Mouse (Mus musculus) gastrocnemius, adult 8-10 months (tissue): ENCODE measurements at regions not wholly inside any gene's neighbourhood (a gene's known extent, or its start where the extent isn't known, plus 50 kb on each side); places are given as distances from the start of the nearest gene placed in this dataset.
"Not testable (repeated sequence)": the region's sequence is repeated elsewhere in the genome, so short reads cannot be mapped to it uniquely, and the experiment has no call there.

Experiments
- DNase-seq, 2 experiments: peaks; one replicate each; pipeline ENCODE4 v3.0.0; 2022; ENCODE audit warnings: low spot score in 2 of 2

- no peak for DNase-seq
Measured at GRCm38 (mm10) chr17:29430401-29430800, 60.2 kb upstream of the Pim1 start.

GRCm38 (mm10) chr17:29430806-29431205 lies 59.7 kb upstream of the Pim1 start:
- no peak for DNase-seq

- DNase-seq, result no peak
Measured at GRCm38 (mm10) chr17:29431553-29432297, 58.8 kb upstream of the Pim1 start.

- DNase-seq, result no peak
Measured at GRCm38 (mm10) chr17:29432666-29433065, 57.9 kb upstream of the Pim1 start.

GRCm38 (mm10) chr17:29433370-29433769 lies 57.2 kb upstream of the Pim1 start:
- DNase-seq, result no peak

GRCm38 (mm10) chr17:29434074-29434944 lies 56.2 kb upstream of the Pim1 start:
- no peak for DNase-seq

- DNase-seq, result no peak
Measured at GRCm38 (mm10) chr17:29435345-29436006, 55.1 kb upstream of the Pim1 start.

- DNase-seq, result not testable (repeated sequence)
Measured at GRCm38 (mm10) chr17:29436484-29436870, 54.1 kb upstream of the Pim1 start.

- DNase-seq, result peak; percentile 46 to 70
Measured at GRCm38 (mm10) chr17:29436871-29437534, 53.5 kb upstream of the Pim1 start.

GRCm38 (mm10) chr17:29437535-29438324 lies 52.8 kb upstream of the Pim1 start:
- no peak for DNase-seq

- peak; percentile 67 to 78 for DNase-seq
Measured at GRCm38 (mm10) chr17:29438347-29439235, 52.0 kb upstream of the Pim1 start.

GRCm38 (mm10) chr17:29439992-29440391 lies 50.6 kb upstream of the Pim1 start:
- DNase-seq, result no peak

GRCm38 (mm10) chr17:29440490-29440889 lies 50.1 kb upstream of the Pim1 start:
- no peak for DNase-seq
